Mouse (Mus musculus) MEL (cell line): ENCODE data around the gene Hnrnpk.

Source experiments
- CTCF ChIP-seq, 3 experiments: IDR thresholded peaks in 2 of 3; conservative IDR thresholded peaks in 1 of 3; 2 replicates each; pipeline ENCODE4 v1.5.1; 2011 to 2012; ENCODE audit warnings: low read length in 3 of 3, low read depth in 2 of 3, mild to moderate bottlenecking in 2 of 3, improper control_type of control experiment in 1 of 3, inconsistent platforms in 1 of 3, mixed read lengths in 1 of 3, moderate library complexity in 1 of 3; ENCODE audit not compliant: control insufficient read depth in 1 of 3, insufficient read depth in 1 of 3, poor library complexity in 1 of 3, severe bottlenecking in 1 of 3
- MYC ChIP-seq: IDR thresholded peaks from 2 replicates; pipeline ENCODE4 v1.6.1; 2011; ENCODE audit warnings: low read depth, mild to moderate bottlenecking, low read length, improper control_type of control experiment, moderate library complexity

- TF ChIP-seq MYC, result no peak
- TF ChIP-seq CTCF (IDR thresholded peaks at IDR 0.05 in 2 of 3, conservative IDR thresholded peaks at IDR 0.05 in 1 of 3; ENCODE audit: control insufficient read depth in 1 of 3, insufficient read depth in 1 of 3, low read depth in 2 of 3, low read length in 3 of 3, poor library complexity in 1 of 3, severe bottlenecking in 1 of 3), result no peak
Measured at GRCm38 (mm10) chr13:58423061-58423660, 20.0 kb upstream of the Hnrnpk start.
